Mouse (Mus musculus) cortical plate, adult 2 months (tissue): ENCODE data around the gene Cit.

Experiments
- CTCF ChIP-seq: fragments of 200-500 bp; IDR thresholded peaks from 2 replicates; pipeline ENCODE4 v1.5.1; 2011; ENCODE audit warnings: mild to moderate bottlenecking, control low read depth, low read length; ENCODE audit not compliant: insufficient read depth; ENCODE audit errors: extremely low read depth
- POLR2A ChIP-seq: fragments of 200-500 bp; IDR thresholded peaks from 2 replicates; pipeline ENCODE4 v1.6.1; 2011; ENCODE audit warnings: mild to moderate bottlenecking, low read length, control low read depth; ENCODE audit not compliant: insufficient read depth; ENCODE audit errors: extremely low read depth

- no peak for TF ChIP-seq POLR2A
- TF ChIP-seq CTCF: no peak
These were observed 16.9 kb downstream of the Cit start for GRCm38 (mm10) chr5:115861991-115862390.
